Mouse (Mus musculus): ENCODE measurements at regions not wholly inside any gene's neighbourhood (a gene's known extent, or its start where the extent isn't known, plus 50 kb on each side); places are given as distances from the start of the nearest gene placed in this dataset.

DNA sequence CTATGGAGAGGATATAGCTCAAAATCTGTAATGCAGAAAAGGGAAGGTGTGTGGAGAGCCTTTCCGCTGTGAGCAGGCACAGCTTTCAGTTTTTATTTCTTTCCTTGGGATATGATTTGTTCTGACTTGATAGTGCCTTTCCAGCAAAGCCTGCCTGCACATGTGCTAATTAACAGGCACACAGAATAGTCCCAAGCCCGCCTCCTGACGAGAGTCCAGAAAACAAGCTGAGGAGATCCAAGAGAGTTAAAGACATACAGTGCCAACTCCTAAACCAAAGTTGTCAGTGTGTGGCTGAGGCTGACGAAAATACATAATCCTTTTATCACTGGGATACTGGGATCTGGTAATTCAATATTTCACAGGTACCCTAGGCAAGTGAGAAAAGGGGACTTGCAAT is 224.8 kb upstream of the Gria1 start:
- Histone ChIP-seq H3K4me2 (no peak overlapping the region), H3K4me3 (no peak overlapping the region), H3K27ac (no peak overlapping the region), H3K9ac (no peak overlapping the region), H3K36me3 (no peaks in the 10 kb centered on the region), H3K9me3 (no peaks in the 10 kb centered on the region), H3K4me1 (replicated peaks) (no peaks in the 10 kb centered on the region), H3K27me3 (no peaks in the 10 kb centered on the region)
- ATAC-seq (ENCODE audit: low FRiP score) = no peak
- 84% methylated on average over 4 of the region's 4 CpGs for WGBS

- Histone ChIP-seq H3K4me2 (no peak overlapping the region), H3K9me3 (no peaks in the 10 kb centered on the region), H3K36me3 (no peaks in the 10 kb centered on the region), H3K4me3 (no peak overlapping the region), H3K9ac (no peak overlapping the region), H3K27ac (no peak overlapping the region), H3K4me1 (replicated peaks) (no peaks in the 10 kb centered on the region), H3K27me3 (no peaks in the 10 kb centered on the region)
- no peak for ATAC-seq (ENCODE audit: low FRiP score)
- WGBS = 78% methylated on average over 2 of the region's 2 CpGs
Measured at GRCm38 (mm10) chr11:56792691-56793090, 218.5 kb upstream of the Gria1 start.

GRCm38 (mm10) chr11:56807314-56807713 is 203.9 kb upstream of the Gria1 start:
- Histone ChIP-seq H3K36me3 (no peaks in the 10 kb centered on the region), H3K4me3 (no peak overlapping the region), H3K27ac (no peak overlapping the region), H3K4me2 (no peak overlapping the region), H3K9me3 (no peaks in the 10 kb centered on the region), H3K9ac (no peak overlapping the region), H3K27me3 (no peaks in the 10 kb centered on the region), H3K4me1 (replicated peaks) (no peaks in the 10 kb centered on the region)
- ATAC-seq (ENCODE audit: low FRiP score) = no peak
- 80% methylated on average over 4 of the region's 4 CpGs for WGBS

DNA sequence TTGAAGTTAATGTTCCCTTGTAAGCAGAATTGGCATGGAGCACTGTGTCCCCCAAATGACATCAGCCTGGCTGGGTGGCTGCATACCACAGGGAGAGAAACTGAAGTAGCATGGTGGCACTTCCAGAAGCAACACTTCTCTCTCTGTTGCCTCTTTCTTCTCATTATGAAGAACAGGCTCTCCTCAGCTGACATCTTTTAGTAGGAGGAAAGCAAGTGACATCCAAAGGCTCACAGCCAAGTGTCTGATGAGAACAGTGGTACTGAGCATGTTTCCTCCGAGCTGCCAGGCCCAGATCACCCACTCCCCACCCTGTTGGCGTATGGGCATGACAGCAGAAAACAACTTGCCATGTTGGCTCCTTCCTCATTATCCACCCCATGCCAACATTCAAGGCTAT is 201.0 kb upstream of the Gria1 start:
- no peak for ATAC-seq (ENCODE audit: low FRiP score)
- 90% methylated on average over 2 of the region's 2 CpGs for WGBS

GRCm38 (mm10) chr11:56812121-56812520 is 199.1 kb upstream of the Gria1 start:
- Histone ChIP-seq H3K27me3 (no peaks in the 10 kb centered on the region), H3K9ac (no peak overlapping the region), H3K4me1 (replicated peaks) (no peaks in the 10 kb centered on the region), H3K36me3 (no peaks in the 10 kb centered on the region), H3K4me3 (no peak overlapping the region), H3K9me3 (no peaks in the 10 kb centered on the region), H3K4me2 (no peak overlapping the region), H3K27ac (no peak overlapping the region)
- no peak for ATAC-seq (ENCODE audit: low FRiP score)
- WGBS = 57% methylated on average over 4 of the region's 4 CpGs

More for the DNA sequence above, 201.0 kb upstream of the Gria1 start:
- no peaks in the 10 kb centered on the region for H3K27me3 ChIP-seq
- H3K4me2 ChIP-seq = no peak overlapping the region
- no peak overlapping the region for H3K27ac ChIP-seq
- no peaks in the 10 kb centered on the region for H3K9me3 ChIP-seq
- no peak overlapping the region for H3K4me3 ChIP-seq
- H3K4me1 ChIP-seq (replicated peaks) = no peaks in the 10 kb centered on the region
- no peaks in the 10 kb centered on the region for H3K36me3 ChIP-seq
- no peak overlapping the region for H3K9ac ChIP-seq

GRCm38 (mm10) chr11:56823471-56823870 is 187.7 kb upstream of the Gria1 start:
- H3K9ac ChIP-seq = no peak overlapping the region
- H3K4me3 ChIP-seq = no peak overlapping the region
- H3K9me3 ChIP-seq = no peaks in the 10 kb centered on the region
- H3K4me2 ChIP-seq = no peak overlapping the region
- H3K36me3 ChIP-seq = no peaks in the 10 kb centered on the region
- no peak for ATAC-seq (ENCODE audit: low FRiP score)
- no peaks in the 10 kb centered on the region for H3K4me1 ChIP-seq (replicated peaks)
- H3K27ac ChIP-seq = no peak overlapping the region
- no peaks in the 10 kb centered on the region for H3K27me3 ChIP-seq

DNA sequence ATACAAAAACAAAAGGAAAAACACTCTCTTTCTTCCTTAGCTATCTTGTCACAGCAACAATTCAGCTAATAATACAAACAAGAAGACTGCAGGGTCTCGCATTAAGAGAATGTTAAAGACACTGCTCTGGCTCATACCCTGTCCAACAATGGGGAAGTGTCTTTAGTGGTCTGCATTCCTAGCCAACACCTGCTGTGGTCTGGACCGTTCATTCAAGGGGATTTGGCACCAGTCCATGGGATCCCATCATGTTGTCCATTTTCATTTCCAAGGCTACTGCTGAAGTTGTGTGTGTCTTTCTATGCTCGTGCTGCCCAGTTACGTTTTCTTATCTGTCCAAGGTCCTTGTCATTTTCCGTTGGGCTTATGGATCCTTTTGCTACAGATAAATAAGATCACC is 183.7 kb upstream of the Gria1 start:
- 74% methylated on average over 5 of the region's 5 CpGs for WGBS

GRCm38 (mm10) chr11:56862649-56863048 is 148.5 kb upstream of the Gria1 start:
- no peak overlapping the region for H3K4me2 ChIP-seq
- WGBS = 78% methylated on average over 4 of the region's 4 CpGs
- H3K27me3 ChIP-seq = no peaks in the 10 kb centered on the region
- no peak overlapping the region for H3K4me3 ChIP-seq
- H3K9me3 ChIP-seq = no peaks in the 10 kb centered on the region
- H3K27ac ChIP-seq = no peak overlapping the region
- no peaks in the 10 kb centered on the region for H3K4me1 ChIP-seq (replicated peaks)
- H3K9ac ChIP-seq = no peak overlapping the region
- ATAC-seq (ENCODE audit: low FRiP score) = no peak
- no peaks in the 10 kb centered on the region for H3K36me3 ChIP-seq

More for the DNA sequence above, 183.7 kb upstream of the Gria1 start:
- Histone ChIP-seq H3K4me2 (no peak overlapping the region), H3K4me1 (replicated peaks) (no peaks in the 10 kb centered on the region), H3K36me3 (no peaks in the 10 kb centered on the region), H3K27ac (no peak overlapping the region), H3K4me3 (no peak overlapping the region), H3K27me3 (no peaks in the 10 kb centered on the region), H3K9ac (no peak overlapping the region), H3K9me3 (no peaks in the 10 kb centered on the region)
- ATAC-seq (ENCODE audit: low FRiP score) = no peak

GRCm38 (mm10) chr11:56871640-56872039 is 139.5 kb upstream of the Gria1 start:
- H3K4me2 ChIP-seq = no peak overlapping the region
- no peaks in the 10 kb centered on the region for H3K36me3 ChIP-seq
- no peaks in the 10 kb centered on the region for H3K27me3 ChIP-seq
- peaks cover 10% of the 10 kb centered on the region for H3K4me1 ChIP-seq (replicated peaks)
- no peaks in the 10 kb centered on the region for H3K9me3 ChIP-seq
- ATAC-seq (ENCODE audit: low FRiP score) = no peak
- H3K4me3 ChIP-seq = no peak overlapping the region
- no peak overlapping the region for H3K9ac ChIP-seq
- H3K27ac ChIP-seq = peak overlapping the region; percentile 35
- 40% methylated on average over 3 of the region's 3 CpGs for WGBS

GRCm38 (mm10) chr11:56898548-56898951 is 112.6 kb upstream of the Gria1 start:
- Histone ChIP-seq H3K27me3 (no peaks in the 10 kb centered on the region), H3K27ac (no peak overlapping the region), H3K4me1 (replicated peaks) (no peaks in the 10 kb centered on the region), H3K4me2 (no peak overlapping the region), H3K9me3 (no peaks in the 10 kb centered on the region), H3K9ac (no peak overlapping the region), H3K4me3 (no peak overlapping the region), H3K36me3 (no peaks in the 10 kb centered on the region)
- 22% methylated on average over 4 of the region's 4 CpGs for WGBS
- no peak for ATAC-seq (ENCODE audit: low FRiP score)

DNA sequence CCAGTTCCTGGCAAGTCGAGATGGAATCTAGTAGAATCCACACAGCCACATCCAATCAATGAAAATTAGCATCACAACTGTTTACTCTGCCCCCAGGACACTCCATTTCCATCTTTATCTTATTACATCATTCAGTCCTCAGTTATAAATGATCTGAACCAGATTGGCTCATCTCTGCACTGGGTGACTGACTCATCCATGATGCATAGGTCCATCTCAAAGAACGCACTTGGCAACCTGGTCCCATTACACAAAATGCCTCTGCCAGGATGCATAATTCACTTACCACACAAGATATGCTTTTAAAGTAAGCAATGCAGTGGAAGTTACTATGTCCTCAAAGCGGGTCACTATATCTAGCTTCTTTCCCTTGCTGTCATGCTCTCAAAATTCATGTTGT is 110.0 kb upstream of the Gria1 start:
- no peak overlapping the region for H3K4me2 ChIP-seq
- H3K36me3 ChIP-seq = no peaks in the 10 kb centered on the region
- H3K27ac ChIP-seq = no peak overlapping the region
- peaks cover 7% of the 10 kb centered on the region; the same call in 1 of the 2 replicates for H3K4me1 ChIP-seq (replicated peaks)
- no peaks in the 10 kb centered on the region for H3K27me3 ChIP-seq
- 75% methylated on average over 3 of the region's 3 CpGs for WGBS
- ATAC-seq (ENCODE audit: low FRiP score) = no peak
- no peak overlapping the region for H3K4me3 ChIP-seq
- no peak overlapping the region for H3K9ac ChIP-seq
- no peaks in the 10 kb centered on the region for H3K9me3 ChIP-seq

DNA sequence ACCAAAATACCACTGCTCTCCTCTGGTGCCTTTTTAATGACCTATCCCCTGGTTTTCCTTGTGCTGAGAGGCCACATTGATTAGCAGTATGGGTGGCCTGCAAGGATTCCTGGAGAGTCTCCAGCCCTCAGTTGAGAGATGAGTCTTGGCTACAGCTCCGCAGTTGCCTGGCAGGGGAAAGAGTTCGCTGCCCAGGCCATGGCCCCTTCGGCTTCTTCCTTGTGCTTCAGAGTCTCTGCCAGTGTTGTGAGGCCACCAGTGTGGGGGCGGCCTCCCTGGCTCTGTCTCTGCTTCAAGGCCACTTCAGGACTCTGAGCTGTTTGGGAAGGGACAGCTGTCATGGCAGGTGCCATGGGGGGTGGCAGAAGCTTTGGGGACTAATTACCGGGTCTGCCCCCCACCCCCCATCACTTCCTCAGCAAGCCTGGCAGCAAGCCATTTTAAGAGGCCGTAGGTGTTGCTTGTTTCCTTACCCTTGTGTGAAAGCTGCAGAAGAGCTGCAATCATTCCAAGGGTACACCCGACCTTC is 85.8 kb upstream of the Gria1 start:
- 80% methylated on average over 7 of the region's 7 CpGs for WGBS
- Histone ChIP-seq H3K9me3 (no peaks in the 10 kb centered on the region), H3K36me3 (no peaks in the 10 kb centered on the region), H3K4me3 (no peak overlapping the region), H3K4me2 (no peak overlapping the region), H3K4me1 (replicated peaks) (peaks cover 4% of the 10 kb centered on the region; the same call in 1 of the 2 replicates), H3K9ac (no peak overlapping the region), H3K27ac (no peak overlapping the region), H3K27me3 (no peaks in the 10 kb centered on the region)
- ATAC-seq (ENCODE audit: low FRiP score) = no peak

DNA sequence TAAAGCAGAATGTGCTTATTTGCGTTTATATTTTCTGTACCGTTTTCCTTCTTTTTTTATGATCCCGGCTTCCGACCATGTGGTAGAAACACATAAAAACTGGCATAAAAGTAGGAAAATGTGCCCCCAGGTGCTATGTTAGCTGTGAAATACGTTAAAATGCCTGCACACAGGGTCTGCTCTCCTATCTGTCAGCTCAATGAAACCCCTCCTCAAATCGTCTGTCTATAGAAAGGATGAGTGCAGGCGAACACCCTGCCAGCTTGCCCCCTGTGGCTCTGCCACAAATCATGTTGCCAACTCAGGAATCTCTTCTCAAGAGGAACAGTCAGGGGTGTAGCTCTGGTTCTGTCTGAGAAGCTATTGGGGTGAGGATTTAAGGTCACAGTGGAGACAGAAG is 78.4 kb upstream of the Gria1 start:
- Histone ChIP-seq H3K4me2 (no peak overlapping the region), H3K36me3 (no peaks in the 10 kb centered on the region), H3K4me3 (no peak overlapping the region), H3K9ac (no peak overlapping the region), H3K9me3 (no peaks in the 10 kb centered on the region), H3K4me1 (replicated peaks) (0 out of 2 replicates have a peak, but pooled peaks cover 2% of the 10 kb centered on the region), H3K27ac (no peak overlapping the region), H3K27me3 (no peaks in the 10 kb centered on the region)
- ATAC-seq (ENCODE audit: low FRiP score) = no peak
- 59% methylated on average over 7 of the region's 7 CpGs for WGBS
